Comparison of ENCODE assay signal across 25 mouse cellular contexts in the genomic region with DNA sequence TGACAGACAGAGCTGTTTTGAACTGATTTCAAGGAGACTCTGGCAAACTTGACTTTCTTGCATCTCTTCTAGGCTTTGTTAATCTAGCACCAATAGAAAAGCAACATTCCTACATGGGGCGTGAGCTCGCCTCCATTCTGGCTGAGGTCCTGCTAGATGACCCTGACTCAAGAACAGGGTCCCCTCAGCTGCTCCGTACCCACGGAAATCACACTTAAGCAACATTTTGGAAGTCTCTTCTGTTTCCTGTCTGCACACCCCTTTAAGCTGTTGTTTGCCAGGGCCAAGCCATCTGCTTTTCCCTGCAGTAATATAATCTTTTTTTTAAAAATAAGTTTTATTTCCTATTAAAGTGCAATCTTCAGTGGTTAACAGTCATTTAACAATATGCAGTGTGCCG.
"Had no signal": no experiment of that assay in that cellular context is flagged by ENCODE, and none has a peak within 500 bp of the region (broad histone marks: within the 10 kb centered on the region; RNA-seq: fewer than 3 reads in every experiment).

No protein-coding gene starts in this region.

- H3K4me2 ChIP-seq: heart, embryonic 12.5 days; hindbrain, embryonic 12.5 days; hindbrain, embryonic 14.5 days; intestine, embryonic 15.5 days; limb, embryonic 13.5 days; limb, embryonic 15.5 days had no signal

- H3K4me3 ChIP-seq: gastrocnemius, adult 2 months; heart, embryonic 10.5 days; heart, embryonic 12.5 days; hindbrain, embryonic 10.5 days; hindbrain, embryonic 12.5 days; intestine, embryonic 15.5 days; layer of hippocampus, adult 2 months; limb, embryonic 13.5 days; limb, embryonic 15.5 days had no signal

- H3K36me3 ChIP-seq: heart, embryonic 10.5 days; heart, embryonic 12.5 days; hindbrain, embryonic 10.5 days; hindbrain, embryonic 12.5 days; intestine, embryonic 15.5 days; limb, embryonic 13.5 days; limb, embryonic 15.5 days had no signal

- H3K9ac ChIP-seq: heart, embryonic 12.5 days; hindbrain, embryonic 12.5 days; hindbrain, embryonic 14.5 days; intestine, embryonic 15.5 days; limb, embryonic 13.5 days; limb, embryonic 15.5 days had no signal

- H3K27me3 ChIP-seq: heart, embryonic 12.5 days; hindbrain, embryonic 12.5 days; intestine, embryonic 15.5 days; limb, embryonic 13.5 days; limb, embryonic 15.5 days had no signal

- H3K27ac ChIP-seq: gastrocnemius, adult 2 months; heart, embryonic 10.5 days; hindbrain, embryonic 10.5 days; hindbrain, embryonic 12.5 days; hindbrain, embryonic 14.5 days; intestine, embryonic 15.5 days; layer of hippocampus, adult 2 months; limb, embryonic 13.5 days; limb, embryonic 15.5 days had no signal

- ATAC-seq: hindbrain, embryonic 16.5 days; inflammation-experienced regulatory T-cells, adult 6 months; intestine, embryonic 15.5 days; intestine, postnatal 0 days had no signal

- DNase-seq: gastrocnemius, adult 2 months; gastrocnemius, postnatal 10 days; gastrocnemius, postnatal 25 days; heart, adult 18-20 months; heart, postnatal 10 days; heart, postnatal 4 days; kidney, adult 18-20 months; kidney, adult 8-10 months; kidney, postnatal 10 days; kidney, postnatal 25 days; kidney, postnatal 4 days; layer of hippocampus, postnatal 36 days; left cerebral cortex, postnatal 4 days had no signal

- H3K4me1 ChIP-seq: intestine, embryonic 15.5 days; limb, embryonic 15.5 days had no signal

- H3K9me3 ChIP-seq: heart, embryonic 10.5 days; hindbrain, embryonic 10.5 days; hindbrain, embryonic 12.5 days; intestine, embryonic 15.5 days; limb, embryonic 15.5 days had no signal
